Mouse (Mus musculus) adipocyte (in vitro differentiated cells): ENCODE measurements at regions not wholly inside any gene's neighbourhood (a gene's known extent, or its start where the extent isn't known, plus 50 kb on each side); places are given as distances from the start of the nearest gene placed in this dataset.

Source experiments
- DNase-seq: peaks from one replicate; pipeline ENCODE4 v3.0.0-alpha.2; 2016; ENCODE audit warnings: low spot score

- DNase-seq: peak; percentile 8
These were observed 91.1 kb upstream of the Pmch start for GRCm38 (mm10) chr10:87999617-88000330.

- no peak for DNase-seq
These were observed 82.2 kb upstream of the Pmch start for GRCm38 (mm10) chr10:88008679-88009078.

- no peak for DNase-seq
These were observed 80.0 kb upstream of the Pmch start for GRCm38 (mm10) chr10:88010866-88011265.

GRCm38 (mm10) chr10:88031978-88032377 lies 58.9 kb upstream of the Pmch start:
- DNase-seq: peak; percentile 67
